Mouse (Mus musculus): ENCODE data around the gene Dcst1.

GRCm38 (mm10) chr3:89314791-89315190 lies 50.3 kb downstream of the Dcst1 start:
- TF ChIP-seq CTCF (IDR thresholded peaks at IDR 0.05; ENCODE audit: control insufficient read depth, insufficient read depth, insufficient read length), result no peak
- no peak for TF ChIP-seq MAX (IDR thresholded peaks at IDR 0.05)
- no peak for TF ChIP-seq MYOG (IDR thresholded peaks at IDR 0.05; ENCODE audit: control insufficient read depth, extremely low read depth, insufficient read length)
- TF ChIP-seq USF1 (IDR thresholded peaks at IDR 0.05; ENCODE audit: low read depth), result no peak
